Mouse (Mus musculus) hematopoietic stem cell, adult 5-6 weeks (primary cell): Measurements from ENCODE around the gene Ppard. TPM values are rescaled to one million over a fixed set of nuclear protein-coding genes. Genes with fewer than 3 reads are reported as not detected.
A peak's percentile ranks its signal among the peaks of the same experiment; 100 is the strongest.

Source experiments
- ATAC-seq, 2 experiments: fragments of 125-278 bp in 1 of 2; replicated peaks in 1 of 2; 2 replicates each; pipeline ENCODE4 v1.8.0; 2016 to 2017; ENCODE audit warnings: inconsistent platforms in 2 of 2, mild to moderate bottlenecking in 2 of 2, moderate number of reproducible peaks in 2 of 2, low read depth in 1 of 2, moderate TSS enrichment in 1 of 2; ENCODE audit not compliant: low FRiP score in 2 of 2, poor library complexity in 2 of 2, severe bottlenecking in 2 of 2, insufficient read depth in 1 of 2, low TSS enrichment in 1 of 2
- total RNA-seq: library from RNA; stranded (forward); fragments of 172-1452, 232-1000 nt; gene quantifications from 2 replicates; pipeline ENCODE4 v1.2.3, GENCODE M21; 2017

Ppard gene
- total RNA-seq, 1 experiment from 2014 or later: 2.2 TPM

DNA sequence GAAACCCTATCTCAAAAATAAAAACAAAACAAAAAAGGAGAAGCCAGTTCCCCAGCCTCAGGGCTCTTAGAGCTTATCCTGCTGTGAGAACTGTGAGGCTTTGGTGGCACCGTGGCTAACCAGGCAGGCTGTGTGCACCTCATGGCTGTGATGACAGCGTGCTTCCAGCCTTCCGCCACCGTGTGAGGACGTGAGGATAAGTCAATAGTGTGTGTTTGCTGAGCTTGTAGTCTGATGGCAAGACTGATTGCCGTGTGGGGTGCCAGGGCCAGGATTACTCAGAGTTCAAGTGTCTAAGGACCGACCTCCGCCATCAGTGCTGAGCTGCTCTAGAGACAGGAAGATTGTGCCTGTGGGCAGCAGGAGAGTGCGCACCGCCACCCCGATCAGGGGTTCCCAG lies 58.2 kb downstream of the Ppard start:
- ATAC-seq: no peak

DNA sequence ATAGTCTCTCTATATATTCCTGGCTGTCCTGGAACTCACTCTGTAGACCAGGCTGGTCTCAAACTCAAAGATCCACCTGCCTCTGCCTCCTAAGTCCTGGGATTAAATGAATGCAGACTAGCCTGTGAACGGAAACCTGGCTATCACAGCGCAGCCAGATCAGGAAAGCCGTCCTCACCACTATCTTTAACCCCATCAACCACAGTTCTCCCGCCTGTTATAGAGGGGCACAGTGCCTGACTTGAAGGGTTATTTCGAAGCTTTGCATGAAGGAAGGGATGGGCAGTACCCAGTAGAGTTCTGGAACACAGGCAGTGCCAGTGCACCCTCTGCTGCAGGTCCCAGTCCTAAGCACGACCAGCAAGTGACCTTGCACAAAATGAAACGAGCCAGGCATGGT lies 58.8 kb downstream of the Ppard start:
- peak; percentile 27 to 54 for ATAC-seq

DNA sequence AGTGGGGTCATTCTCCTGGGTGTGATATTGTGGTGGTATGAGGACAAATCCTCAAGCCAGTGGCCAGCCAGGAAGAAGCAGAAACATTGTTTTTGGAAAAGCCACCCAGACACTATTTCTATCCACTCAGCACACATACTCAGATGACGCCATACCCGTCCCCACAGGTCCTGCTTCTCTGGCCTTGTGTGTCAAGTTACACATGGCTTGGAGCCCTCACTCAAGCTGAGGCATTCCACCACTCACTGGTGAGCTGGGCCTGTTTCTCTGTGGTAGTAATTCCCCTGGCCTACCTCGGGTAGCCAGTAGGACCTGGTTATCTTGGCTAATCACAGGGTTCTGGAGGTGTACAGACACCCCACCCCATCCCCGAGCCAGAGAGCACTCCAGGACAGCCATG lies 61.2 kb downstream of the Ppard start:
- no peak for ATAC-seq

GRCm38 (mm10) chr17:28294449-28295333 lies 62.2 kb downstream of the Ppard start:
- peak; percentile 33 to 48; a peak in 2 of 4 replicates for ATAC-seq

DNA sequence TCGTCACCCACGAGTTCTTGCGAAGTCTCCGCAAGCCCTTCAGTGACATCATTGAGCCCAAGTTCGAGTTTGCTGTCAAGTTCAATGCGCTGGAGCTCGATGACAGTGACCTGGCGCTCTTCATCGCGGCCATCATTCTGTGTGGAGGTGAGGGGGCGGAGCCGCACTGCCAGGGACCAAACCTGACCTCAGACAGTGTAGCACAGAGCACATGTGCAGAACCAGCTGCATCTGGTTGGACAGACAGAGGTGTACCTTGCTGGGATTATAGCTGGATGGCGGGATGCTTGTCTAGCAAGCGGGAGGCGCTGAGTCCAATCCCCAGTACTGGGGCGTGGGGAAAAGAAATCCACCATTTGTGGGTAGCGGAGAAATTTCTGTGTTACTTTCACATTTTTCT lies 66.4 kb downstream of the Ppard start:
- ATAC-seq: no peak

- no peak for ATAC-seq
These were observed 67.3 kb downstream of the Ppard start for GRCm38 (mm10) chr17:28299669-28300320.

DNA sequence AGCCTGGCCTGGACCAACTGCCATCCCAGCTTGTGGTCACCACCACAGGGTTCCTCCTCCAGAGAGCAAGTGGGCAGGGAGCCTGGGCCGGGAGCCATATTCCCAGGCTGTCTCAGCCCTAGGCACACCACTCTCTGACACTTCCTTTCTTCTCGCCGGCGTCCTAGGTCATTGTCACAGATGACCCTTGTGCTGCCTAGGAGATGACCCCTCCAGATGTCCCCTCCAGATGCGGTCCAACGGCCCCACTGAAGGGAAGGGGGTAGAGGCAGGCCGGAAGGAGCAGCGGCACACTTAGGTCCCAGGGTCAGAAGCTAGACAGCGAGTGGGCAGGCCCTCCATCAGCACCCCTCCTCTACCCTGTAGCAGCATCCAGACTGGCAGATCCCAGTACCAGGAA lies 67.8 kb downstream of the Ppard start:
- no peak for ATAC-seq

GRCm38 (mm10) chr17:28300850-28301249 lies 68.3 kb downstream of the Ppard start:
- ATAC-seq: no peak

GRCm38 (mm10) chr17:28305172-28305571 lies 72.7 kb downstream of the Ppard start:
- no peak for ATAC-seq

- ATAC-seq: peak; percentile 47 to 60
These were observed 76.0 kb downstream of the Ppard start for GRCm38 (mm10) chr17:28308297-28309195.

GRCm38 (mm10) chr17:28310831-28311230 lies 78.3 kb downstream of the Ppard start:
- no peak for ATAC-seq

GRCm38 (mm10) chr17:28311366-28312132 lies 79.0 kb downstream of the Ppard start:
- no peak for ATAC-seq

DNA sequence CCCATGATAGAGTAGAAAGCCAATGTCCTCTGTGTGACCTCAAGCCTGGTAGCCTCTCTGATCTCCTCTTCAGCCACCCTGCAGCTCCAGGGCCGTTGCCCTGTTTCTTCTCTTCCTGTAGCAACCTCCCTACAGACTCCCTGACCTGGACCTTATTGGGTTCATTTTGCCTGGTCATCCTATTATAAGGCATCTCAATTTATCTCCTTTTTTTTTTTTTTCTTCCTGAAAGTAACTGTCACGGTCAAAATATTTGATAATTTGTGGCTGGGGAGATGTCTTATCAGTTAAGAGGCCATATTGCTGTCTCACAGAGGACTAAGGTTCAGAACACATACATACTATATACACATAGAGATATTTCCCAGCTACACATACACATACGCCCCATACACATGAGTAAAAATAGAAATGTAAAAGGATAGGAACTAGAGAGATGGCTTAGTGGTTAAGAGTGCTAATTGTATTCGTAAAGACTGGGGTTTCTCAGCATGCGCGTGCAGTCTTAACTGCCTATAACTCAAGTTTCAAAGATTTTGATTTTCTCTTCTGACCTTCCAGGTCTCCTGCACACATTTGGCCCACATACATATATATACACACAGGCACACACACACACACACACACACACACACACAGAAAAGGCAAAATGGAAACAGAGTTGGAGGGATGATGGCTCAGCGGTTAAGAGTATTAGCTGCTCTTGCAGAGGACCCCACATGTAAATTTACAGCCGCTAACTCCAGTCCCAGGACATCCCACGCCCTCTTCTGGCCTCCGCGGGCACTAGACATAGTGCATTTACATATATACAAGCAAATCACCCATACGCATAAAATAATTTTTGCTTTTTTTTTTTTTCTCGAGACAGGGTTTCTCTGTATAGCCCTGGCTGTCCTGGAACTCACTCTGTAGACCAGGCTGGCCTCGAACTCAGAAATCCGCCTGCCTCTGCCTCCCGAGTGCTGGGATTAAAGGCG lies 80.0 kb downstream of the Ppard start:
- ATAC-seq: no peak; a peak in 1 of 4 replicates

DNA sequence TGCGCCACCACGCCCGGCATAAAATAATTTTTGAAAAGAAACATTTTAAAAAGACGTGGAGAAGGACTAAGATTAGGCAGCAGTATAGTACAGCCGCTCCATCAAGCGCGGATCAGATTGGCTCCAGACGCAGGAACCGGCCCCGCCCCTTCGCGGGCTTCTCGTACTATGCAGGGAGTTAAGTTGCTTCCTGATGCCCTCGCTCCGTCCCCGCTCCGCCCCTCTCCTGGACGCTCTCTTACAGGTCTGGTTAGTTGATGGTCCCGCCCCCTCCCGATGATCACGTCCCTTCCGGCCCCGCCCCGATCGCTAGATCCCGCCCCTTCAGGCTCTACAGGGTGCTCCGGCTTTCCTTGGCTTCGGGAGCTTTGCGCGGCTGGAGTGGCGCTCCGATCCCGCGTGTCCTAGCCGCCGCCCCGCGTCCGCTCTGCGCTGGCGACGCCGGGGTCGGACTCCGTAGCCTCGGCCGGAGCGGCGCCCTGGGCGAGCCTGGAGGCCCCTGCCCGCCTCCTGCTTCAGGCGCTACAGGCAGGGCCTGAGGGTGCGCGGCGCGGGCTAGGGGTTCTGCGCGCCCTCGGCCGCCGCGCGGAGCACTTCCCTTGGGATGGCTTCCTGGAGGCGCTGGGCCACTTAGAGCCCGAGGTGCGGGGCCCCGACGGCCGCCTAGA lies 80.8 kb downstream of the Ppard start, which contains the start of gene Fance:
Gene Fance (plus strand): TSS at position 308 of the 668 bp plus-strand sequence.
- ATAC-seq: peak; percentile 93 to 95

DNA sequence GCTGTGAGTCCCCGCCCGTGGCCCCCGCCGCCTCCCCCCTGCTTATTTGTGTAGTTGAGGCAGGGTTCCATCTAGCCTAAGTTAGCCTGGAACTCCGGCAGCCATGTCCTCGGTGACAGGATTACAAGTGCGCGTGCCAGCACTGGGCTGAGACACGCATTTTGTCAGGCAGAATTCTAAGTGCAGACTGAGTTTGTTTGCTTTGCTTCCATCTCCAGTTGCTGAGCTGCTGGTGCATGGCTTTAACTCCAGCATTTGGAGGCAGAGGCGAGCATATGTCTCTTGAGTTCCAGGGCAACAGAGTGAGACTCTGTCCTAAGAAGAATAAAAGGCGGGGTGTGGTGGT lies 81.4 kb downstream of the Ppard start:
- ATAC-seq: no peak
